Mouse (Mus musculus) layer of hippocampus, adult 8-10 months (tissue): ENCODE measurements around the gene Fcrlb. TPM values are rescaled to one million over a fixed set of nuclear protein-coding genes. Genes with fewer than 3 reads are reported as not detected.

Experiments
- DNase-seq, 2 experiments: peaks; one replicate each; pipeline ENCODE4 v3.0.0; 2022; ENCODE audit warnings: low spot score in 2 of 2
- total RNA-seq, 4 experiments: library from RNA; stranded (reverse); gene quantifications; 2 replicates each; pipeline ENCODE4 v1.2.4; 2022

The Fcrlb gene
- total RNA-seq, 4 experiments from 2014 or later = 0.25 to 0.61 (median 0.41) TPM

- peak in 1 of 2 experiments; percentile 18 for DNase-seq
Observed at GRCm38 (mm10) chr1:170907456-170908191, 5.1 kb downstream of the Fcrlb start.

DNA sequence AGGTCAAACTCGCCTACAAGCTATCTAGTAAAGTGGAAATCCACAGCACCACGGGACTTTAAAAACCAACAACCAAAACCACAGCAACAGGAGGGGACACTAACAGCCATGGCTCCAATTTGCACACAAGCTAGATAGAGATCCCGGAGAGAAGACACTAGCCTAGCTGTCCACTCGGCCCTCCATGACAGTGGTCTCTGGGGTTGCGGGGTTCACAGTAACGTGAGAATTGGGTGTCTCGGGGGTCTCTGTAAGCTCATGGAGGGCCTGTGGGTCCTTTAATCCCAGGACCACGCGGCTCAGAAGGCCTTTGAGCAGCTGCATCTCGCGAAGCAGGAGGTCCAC is 5.7 kb downstream of the Fcrlb start:
- DNase-seq = no peak

DNA sequence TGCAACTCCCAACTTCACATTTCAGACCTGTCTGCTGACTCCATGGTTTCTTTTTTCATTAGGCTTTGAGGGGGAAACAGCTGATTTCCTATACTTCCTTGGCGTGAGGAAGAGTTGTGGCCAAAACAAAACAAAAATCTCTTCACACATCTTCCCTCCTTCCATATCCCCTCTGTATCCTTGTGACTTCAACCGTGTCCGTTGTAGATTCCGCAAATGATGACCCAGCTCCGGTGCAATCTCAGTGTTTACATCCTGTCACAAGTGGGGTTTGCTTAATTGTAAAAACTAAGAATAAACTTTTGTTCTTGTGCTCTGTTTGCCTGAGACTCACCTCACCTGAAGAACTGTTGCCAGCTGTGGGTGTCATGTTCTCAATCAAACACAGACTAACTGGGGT is 9.3 kb downstream of the Fcrlb start:
- no peak for DNase-seq

- DNase-seq = peak; percentile 60 to 82
Observed at GRCm38 (mm10) chr1:170901536-170902238, 11.1 kb downstream of the Fcrlb start.

- DNase-seq = peak in 1 of 2 experiments; percentile 47
Observed at GRCm38 (mm10) chr1:170900799-170901467, 11.8 kb downstream of the Fcrlb start.

GRCm38 (mm10) chr1:170898413-170899075 is 14.2 kb downstream of the Fcrlb start:
- no peak for DNase-seq

GRCm38 (mm10) chr1:170896651-170897281 is 16.0 kb downstream of the Fcrlb start:
- no peak for DNase-seq

- DNase-seq = no peak
Observed at GRCm38 (mm10) chr1:170894603-170895602, 17.8 kb downstream of the Fcrlb start.

GRCm38 (mm10) chr1:170892279-170892678 is 20.5 kb downstream of the Fcrlb start:
- no peak for DNase-seq

GRCm38 (mm10) chr1:170891646-170892045 is 21.1 kb downstream of the Fcrlb start:
- no peak for DNase-seq

GRCm38 (mm10) chr1:170889310-170889709 is 23.4 kb downstream of the Fcrlb start:
- DNase-seq = no peak

DNA sequence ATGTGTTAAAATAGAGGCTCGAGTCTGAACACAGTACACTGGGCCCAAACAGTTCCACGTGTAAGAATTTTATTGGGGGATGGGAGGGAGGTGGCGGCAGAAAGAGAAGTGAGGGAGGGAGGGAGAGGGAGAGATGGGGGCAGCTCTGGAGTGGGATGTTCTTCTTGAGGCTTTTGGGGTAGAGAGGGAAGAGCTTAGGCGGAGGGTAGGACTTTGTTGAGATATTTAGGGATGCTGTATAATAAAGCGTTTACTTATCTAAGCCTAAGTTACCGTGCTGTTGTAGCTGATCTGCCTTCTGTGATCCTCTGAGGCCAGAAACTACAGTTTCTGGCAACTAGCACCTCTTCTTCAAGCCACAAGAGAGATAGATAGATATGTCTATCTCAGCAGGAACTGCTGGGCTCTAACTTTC is 26.7 kb downstream of the Fcrlb start:
- no peak for DNase-seq

DNA sequence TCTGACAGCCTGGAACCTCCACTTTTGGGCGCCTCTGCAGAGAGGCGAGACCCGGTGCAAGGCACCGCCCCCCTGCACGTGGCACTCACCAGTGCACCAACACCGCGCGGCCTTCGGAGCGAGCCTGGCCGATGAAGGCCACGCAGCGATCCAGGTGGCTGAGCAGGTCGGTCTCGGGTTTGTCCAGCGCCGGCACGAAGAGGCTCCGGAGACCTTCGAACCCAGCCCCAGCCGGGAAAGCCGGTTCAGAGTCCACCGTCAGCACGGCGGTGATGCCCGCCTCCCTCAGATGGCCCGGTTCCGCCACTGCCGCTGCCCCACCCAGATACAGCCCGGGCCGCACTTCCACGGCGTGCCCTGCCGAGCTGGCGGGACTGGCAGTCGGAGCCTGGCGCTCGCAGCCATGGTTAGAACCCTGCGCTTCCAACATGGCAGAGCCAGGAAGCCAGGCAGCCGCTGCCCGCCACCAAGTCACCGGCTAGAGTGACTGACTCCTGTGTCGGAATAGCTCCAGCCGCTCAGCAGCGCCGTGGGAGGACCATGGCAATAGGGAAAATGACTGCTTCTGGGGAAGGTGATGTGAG is 27.7 kb downstream of the Fcrlb start, which contains the start of the genes Gm26620 and Dusp12:
Gm26620 (plus strand) TSS at position 88 of the 584 bp plus-strand sequence.
Dusp12 (minus strand) TSS at position 563 of the 584 bp plus-strand sequence.
- DNase-seq = peak; percentile 86 to 89

GRCm38 (mm10) chr1:170884390-170884789 is 28.4 kb downstream of the Fcrlb start:
- DNase-seq = no peak

DNA sequence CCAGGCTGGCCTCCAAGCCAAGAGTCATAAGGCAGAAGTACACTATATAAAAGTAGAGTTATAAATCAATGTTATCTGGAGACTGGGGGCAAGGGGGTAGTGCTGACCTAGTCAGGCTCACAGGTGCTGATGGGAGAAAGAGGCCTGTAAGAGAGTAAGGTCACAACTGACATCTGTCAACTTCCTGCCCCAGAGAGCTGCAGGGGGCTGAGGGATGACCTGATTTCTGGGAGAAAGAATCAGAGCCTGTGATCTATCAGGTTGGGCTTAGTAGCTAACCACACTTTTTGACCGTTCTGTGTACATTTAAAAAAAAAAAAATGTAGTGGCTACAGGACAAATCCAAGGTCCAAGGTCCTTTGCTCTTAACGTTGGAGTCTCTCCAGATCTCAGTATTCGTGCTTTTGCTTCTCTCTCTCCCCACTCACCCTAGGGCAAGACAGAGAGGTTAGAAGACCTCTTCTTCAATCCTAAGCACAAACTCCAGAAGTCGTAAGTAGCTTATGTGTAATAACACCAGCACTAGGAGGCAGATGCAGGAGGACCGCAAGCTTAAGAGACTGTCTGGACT is 29.7 kb downstream of the Fcrlb start:
- DNase-seq = no peak

GRCm38 (mm10) chr1:170876906-170877305 is 35.8 kb downstream of the Fcrlb start:
- no peak for DNase-seq

- DNase-seq = no peak
Observed at GRCm38 (mm10) chr1:170875676-170876075, 37.1 kb downstream of the Fcrlb start.

DNA sequence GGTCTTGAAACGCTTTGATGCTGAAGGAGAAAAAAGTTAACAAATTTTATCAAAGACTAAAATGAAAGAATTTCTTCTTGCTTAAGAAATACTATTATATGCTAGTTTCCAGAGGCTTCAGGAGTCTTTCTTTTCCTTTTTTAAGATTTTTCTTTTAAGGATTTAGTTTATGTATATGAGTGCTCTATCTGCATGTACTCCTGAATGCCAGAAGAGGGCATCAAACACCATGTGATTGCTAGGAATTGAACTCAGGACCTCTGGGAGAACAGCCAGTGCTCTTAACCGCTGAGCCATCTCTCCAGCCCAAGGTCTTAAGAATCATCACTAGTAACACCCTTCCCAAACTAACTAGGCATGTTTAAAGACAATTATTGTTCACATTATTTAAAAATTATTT is 40.8 kb downstream of the Fcrlb start:
- no peak for DNase-seq

DNA sequence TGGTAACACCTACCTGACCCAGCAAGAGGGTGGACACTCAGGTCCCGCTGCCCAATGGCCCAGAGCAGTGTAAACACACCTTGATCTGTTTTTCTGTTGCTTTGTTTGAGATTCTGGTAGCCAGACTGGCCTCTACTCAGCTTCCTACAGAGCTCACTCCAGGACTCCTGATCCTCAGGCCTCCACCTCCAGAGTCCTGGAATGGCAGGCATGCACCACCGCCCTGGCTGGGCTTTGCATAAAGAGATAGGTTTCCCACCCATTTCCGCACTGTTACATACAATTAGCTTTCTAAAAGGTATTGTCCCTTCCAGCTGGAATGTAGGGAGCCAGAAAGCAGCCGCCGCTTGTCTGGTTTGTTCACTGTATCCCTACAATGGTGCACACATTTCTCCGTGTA is 41.3 kb downstream of the Fcrlb start:
- no peak for DNase-seq
